Mouse (Mus musculus): ENCODE results near the gene 1110032F04Rik. TPM values are rescaled to one million over a fixed set of nuclear protein-coding genes. Genes with fewer than 3 reads are reported as not detected.

Gene 1110032F04Rik
- polyA plus RNA-seq (2017; shearing (Covaris generic)) = 10 to 100 TPM; 17.1 to 33.3 TPM

GRCm38 (mm10) chr3:68869211-68869690 is at the start of gene 1110032F04Rik:
Gene 1110032F04Rik (plus strand): TSS chr3:68869586.

Other genes starting within 250 kb of the 1110032F04Rik start
- gene Il12a, start 178.9 kb upstream of the 1110032F04Rik start, polyA plus RNA-seq (2017; shearing (Covaris generic)) = under 1 TPM in 1 of 2 experiments, not detected in 1; 0.32 TPM
- 10 to 100 TPM; 89.6 to 94.2 TPM for gene Ift80, start 135.0 kb downstream of the 1110032F04Rik start, polyA plus RNA-seq (2017; shearing (Covaris generic))
- 100 to 1,000 TPM; 485 to 541 TPM for gene Smc4, start 135.2 kb downstream of the 1110032F04Rik start, polyA plus RNA-seq (2017; shearing (Covaris generic))
- 100 to 1,000 TPM; 128 to 257 TPM for gene Trim59, start 175.2 kb downstream of the 1110032F04Rik start, polyA plus RNA-seq (2017; shearing (Covaris generic))